Mouse (Mus musculus): ENCODE measurements around the gene Zfp108.

- TF ChIP-seq CTCF (IDR thresholded peaks at IDR 0.05) (no peak), POLR2A (IDR thresholded peaks at IDR 0.05; ENCODE audit: insufficient read depth, low read depth, low read length) (no peak)
These were observed 42.9 kb downstream of the Zfp108 start for GRCm38 (mm10) chr7:24297361-24298095.
